Mouse (Mus musculus) mature B cell (primary cell): ENCODE results near the gene Pak6.

ENCODE experiments used
- in situ Hi-C: fragments of 300-500 bp; cut with MboI; formaldehyde crosslinking; loops from 2 replicates; pipeline ENCODE4 v1.14.3; 2019

Gene Pak6

GRCm38 (mm10) chr2:118697311-118697877 lies 34.3 kb downstream of the Pak6 start:
- in situ Hi-C loops: loop anchor here (5.0 kb wide), 1 partner anchor 60 kb away; no protein-coding TSS in a partner anchor

GRCm38 (mm10) chr2:118697955-118698354 lies 34.9 kb downstream of the Pak6 start:
- in situ Hi-C loops: loop anchor here (5.0 kb wide), 1 partner anchor 61 kb away; no protein-coding TSS in a partner anchor

GRCm38 (mm10) chr2:118700179-118701062 lies 37.3 kb downstream of the Pak6 start:
- in situ Hi-C loops: no loop called here

GRCm38 (mm10) chr2:118701161-118701560 lies 38.1 kb downstream of the Pak6 start:
- in situ Hi-C loops: no loop called here

- in situ Hi-C loops: no loop called here
These were observed 39.1 kb downstream of the Pak6 start for GRCm38 (mm10) chr2:118701971-118702882.

GRCm38 (mm10) chr2:118702883-118703761 lies 40.0 kb downstream of the Pak6 start:
- in situ Hi-C loops: no loop called here

GRCm38 (mm10) chr2:118703913-118704730 lies 41.0 kb downstream of the Pak6 start, which contains the start of gene Ankrd63:
Gene Ankrd63 (minus strand): TSS chr2:118703963.
- in situ Hi-C loops: no loop called here

- in situ Hi-C loops: no loop called here
These were observed 43.3 kb downstream of the Pak6 start for GRCm38 (mm10) chr2:118706436-118706835.

- in situ Hi-C loops: no loop called here
These were observed 45.4 kb downstream of the Pak6 start for GRCm38 (mm10) chr2:118708472-118708871.

GRCm38 (mm10) chr2:118709655-118710221 lies 46.6 kb downstream of the Pak6 start:
- in situ Hi-C loops: no loop called here

GRCm38 (mm10) chr2:118711038-118711494 lies 48.0 kb downstream of the Pak6 start:
- in situ Hi-C loops: no loop called here

- in situ Hi-C loops: no loop called here
These were observed 50.5 kb downstream of the Pak6 start for GRCm38 (mm10) chr2:118713631-118714030.

- in situ Hi-C loops: no loop called here
These were observed 51.1 kb downstream of the Pak6 start for GRCm38 (mm10) chr2:118714230-118714629.

GRCm38 (mm10) chr2:118716677-118717076 lies 53.6 kb downstream of the Pak6 start:
- in situ Hi-C loops: no loop called here

- in situ Hi-C loops: no loop called here
These were observed 60.8 kb downstream of the Pak6 start for GRCm38 (mm10) chr2:118723693-118724486.

GRCm38 (mm10) chr2:118725511-118725910 lies 62.4 kb downstream of the Pak6 start:
- in situ Hi-C loops: no loop called here

- in situ Hi-C loops: no loop called here
These were observed 63.8 kb downstream of the Pak6 start for GRCm38 (mm10) chr2:118726873-118727272.

- in situ Hi-C loops: no loop called here
These were observed 64.8 kb downstream of the Pak6 start for GRCm38 (mm10) chr2:118727911-118728310.

- in situ Hi-C loops: no loop called here
These were observed 65.2 kb downstream of the Pak6 start, which contains the start of gene Plcb2 for GRCm38 (mm10) chr2:118728337-118728736. Gene Plcb2 (minus strand): TSS chr2:118728438.
